Mouse (Mus musculus) neural tube, embryonic 11.5 days (tissue): ENCODE measurements around the gene Blzf1. TPM values are rescaled to one million over a fixed set of nuclear protein-coding genes. Genes with fewer than 3 reads are reported as not detected.

Experiments
- ATAC-seq: fragments of 200-750 bp; cut with Nextera tagmentation; 2 replicates; pipeline ENCODE4 v1.8.0; 2017; ENCODE audit warnings: moderate number of reproducible peaks, mild to moderate bottlenecking, moderate TSS enrichment, moderate library complexity; ENCODE audit not compliant: insufficient read depth, low FRiP score, low TSS enrichment
- DNase-seq: peaks from one replicate; pipeline ENCODE4 v3.0.0-alpha.2; 2015; ENCODE audit warnings: low spot score
- H3K27ac ChIP-seq: fragments of 300-500 bp; sonication (generic); 2 replicates; pipeline ENCODE4 v1.5.1; 2014; ENCODE audit warnings: low read depth, mild to moderate bottlenecking, low read length
- H3K27me3 ChIP-seq: fragments of 300-500 bp; sonication (generic); 2 replicates; pipeline ENCODE4 v1.6.1; 2014; ENCODE audit warnings: mild to moderate bottlenecking, low read length, mixed read lengths; ENCODE audit not compliant: control insufficient read depth, insufficient read depth
- H3K36me3 ChIP-seq: fragments of 300-500 bp; sonication (generic); 2 replicates; pipeline ENCODE4 v1.6.1; 2014; ENCODE audit warnings: mild to moderate bottlenecking, low read length, moderate library complexity, mixed read lengths; ENCODE audit not compliant: control insufficient read depth, insufficient read depth
- H3K4me1 ChIP-seq: fragments of 300-500 bp; sonication (generic); 2 replicates; pipeline ENCODE4 v1.6.1; 2014; ENCODE audit warnings: low read length, mixed read lengths; ENCODE audit not compliant: control insufficient read depth, insufficient read depth
- H3K4me2 ChIP-seq: fragments of 300-500 bp; sonication (generic); 2 replicates; pipeline ENCODE4 v1.6.1; 2014; ENCODE audit warnings: low read depth, mild to moderate bottlenecking, moderate library complexity
- H3K4me3 ChIP-seq: fragments of 300-500 bp; sonication (generic); 2 replicates; pipeline ENCODE4 v1.5.1; 2014; ENCODE audit warnings: low read depth, low read length
- H3K9ac ChIP-seq: fragments of 300-500 bp; sonication (generic); 2 replicates; pipeline ENCODE4 v1.6.1; 2014; ENCODE audit warnings: mild to moderate bottlenecking, low read length
- H3K9me3 ChIP-seq: fragments of 300-500 bp; sonication (generic); 2 replicates; pipeline ENCODE4 v1.6.1; 2016; ENCODE audit warnings: low read length; ENCODE audit not compliant: control insufficient read depth
- WGBS: fragments of 180-500 bp; shearing (Covaris S2); extraction: QIAGEN DNeasy Blood & Tissue Kit; methylation state at CpG from one replicate; pipeline ENCODE4 v1.1.7; 2014; 5-methylcytosine and 5-hydroxymethylcytosine counted together
- polyA plus RNA-seq: library from polyadenylated mRNA; unstranded; fragments of >200 nt; fragmentation: Nextera tagmentation; extraction: Ambion mirVana; gene quantifications from 2 replicates; pipeline ENCODE4 v1.2.1, GENCODE M21; 2014

Gene Blzf1
- polyA plus RNA-seq, 1 experiment from 2014 or later = 28.9 TPM

DNA sequence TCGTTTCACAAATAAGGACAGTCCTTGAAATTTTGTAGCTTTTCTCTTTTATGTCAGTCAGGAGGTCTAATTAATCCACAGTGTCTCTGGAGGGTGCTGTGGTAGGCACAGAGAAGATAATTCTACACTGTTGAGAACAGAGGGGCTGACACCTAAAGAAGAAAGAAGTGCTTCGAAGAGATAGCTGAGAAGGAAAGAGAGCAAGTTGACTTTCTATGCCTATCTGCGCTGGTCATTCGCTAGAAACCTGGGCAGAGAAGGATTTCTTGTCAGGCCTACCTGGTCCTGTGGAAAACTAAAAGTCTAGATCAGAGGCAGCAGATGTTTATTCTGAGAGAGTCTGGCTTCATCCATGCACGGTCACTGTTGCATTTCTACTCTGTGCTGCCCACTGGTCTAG, 6.8 kb upstream of the Blzf1 start:
- DNase-seq = no peak
- Histone ChIP-seq H3K27ac (no peak overlapping the region), H3K4me3 (no peak overlapping the region), H3K4me1 (no peaks in the 10 kb centered on the region), H3K4me2 (no peak overlapping the region), H3K9me3 (no peaks in the 10 kb centered on the region), H3K9ac (no peak overlapping the region), H3K36me3 (no peaks in the 10 kb centered on the region), H3K27me3 (no peaks in the 10 kb centered on the region)
- 92% methylated on average over 5 of the region's 5 CpGs for WGBS
- no peak for ATAC-seq

DNA sequence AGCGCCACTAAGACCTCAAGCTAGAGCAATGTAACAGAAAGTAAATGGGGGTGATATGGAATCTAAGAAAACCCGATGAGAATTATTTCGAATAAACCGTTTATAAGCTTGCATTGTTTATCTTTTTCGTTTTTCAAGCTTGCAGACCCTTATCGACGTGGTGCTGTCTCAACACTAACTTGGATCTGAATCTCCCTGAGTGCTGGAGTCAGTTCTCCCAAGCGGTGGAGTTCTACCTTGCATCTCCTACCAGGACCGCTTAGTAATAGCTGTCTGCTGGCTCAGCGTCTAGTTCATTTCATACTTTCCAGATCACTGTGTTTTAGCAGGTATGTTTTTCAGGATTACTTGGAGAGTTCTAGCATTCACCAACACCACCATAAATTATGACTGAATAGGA, 633 bp upstream of the Blzf1 start:
- 0 out of 2 replicates have a peak, but pooled peaks have one; percentile 7 for ATAC-seq
- no peak for DNase-seq
- peak overlapping the region; percentile 55 for H3K4me2 ChIP-seq
- no peaks in the 10 kb centered on the region for H3K9me3 ChIP-seq
- no peaks in the 10 kb centered on the region for H3K27me3 ChIP-seq
- no peaks in the 10 kb centered on the region for H3K36me3 ChIP-seq
- no peaks in the 10 kb centered on the region for H3K4me1 ChIP-seq
- 14% methylated on average over 10 of the region's 10 CpGs for WGBS
- peak overlapping the region; percentile 80 for H3K4me3 ChIP-seq
- H3K27ac ChIP-seq = no peak overlapping the region
- H3K9ac ChIP-seq = peak overlapping the region; percentile 19

DNA sequence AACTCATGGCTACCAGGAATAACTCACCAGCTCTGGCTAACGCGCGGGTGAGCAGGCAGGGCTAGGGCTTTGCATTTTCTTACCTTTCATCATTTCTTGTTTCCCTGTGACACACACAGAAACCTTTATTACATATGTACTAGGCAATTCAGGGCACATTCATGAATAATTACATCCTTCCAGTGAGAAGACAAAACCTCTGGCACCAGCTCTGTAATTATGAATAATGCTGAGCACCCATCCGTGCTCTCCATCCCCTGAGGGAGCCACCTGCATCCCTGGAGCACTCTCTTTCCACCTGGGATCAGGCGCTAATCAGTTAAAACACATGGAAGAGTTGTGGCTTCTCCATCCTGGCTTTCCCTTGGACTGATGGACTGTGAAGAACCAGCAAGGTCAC, 3.5 kb downstream of the Blzf1 start, which contains the start of gene Nme7:
Gene Nme7, plus strand, starts transcription at position 301 of the 400 bp plus-strand sequence.
- ATAC-seq (no peak), DNase-seq (no peak)
- H3K4me1 ChIP-seq = no peaks in the 10 kb centered on the region
- no peak within 1 kb of the TSS for H3K4me3 ChIP-seq
- no peaks in the 10 kb centered on the region for H3K27me3 ChIP-seq
- 89% methylated on average over 5 of the region's 5 CpGs for WGBS
- H3K9ac ChIP-seq = no peak within 1 kb of the TSS
- H3K9me3 ChIP-seq = no peaks in the 10 kb centered on the region
- H3K36me3 ChIP-seq = peaks cover 8% of the 10 kb centered on the region
- no peak within 1 kb of the TSS for H3K27ac ChIP-seq
- no peak within 1 kb of the TSS for H3K4me2 ChIP-seq

DNA sequence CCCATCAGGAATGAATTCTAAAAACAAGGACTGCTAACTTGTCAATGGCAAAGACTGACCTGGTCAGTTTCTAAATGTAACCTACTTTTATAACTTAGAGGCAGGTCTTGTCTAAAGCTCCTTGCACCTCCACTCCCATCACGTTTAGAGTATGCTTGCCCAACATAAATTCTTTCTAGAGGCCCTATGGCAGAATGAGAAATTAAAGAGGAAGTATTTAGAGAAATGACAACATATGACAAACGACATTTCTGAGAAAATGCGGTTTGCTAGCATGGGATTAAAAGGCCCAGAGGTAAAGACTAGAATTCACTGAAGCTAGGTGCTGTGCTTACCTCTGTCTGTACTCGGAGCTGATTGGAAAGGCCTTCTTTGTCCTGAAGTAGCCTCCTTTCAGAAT, 5.3 kb downstream of the Blzf1 start:
- no peaks in the 10 kb centered on the region for H3K9me3 ChIP-seq
- ATAC-seq (no peak), DNase-seq (no peak)
- WGBS = 93% methylated on average over 4 of the region's 4 CpGs
- H3K27ac ChIP-seq = no peak overlapping the region
- no peaks in the 10 kb centered on the region for H3K27me3 ChIP-seq
- H3K9ac ChIP-seq = no peak overlapping the region
- no peaks in the 10 kb centered on the region for H3K4me1 ChIP-seq
- H3K4me3 ChIP-seq = no peak overlapping the region
- no peak overlapping the region for H3K4me2 ChIP-seq
- peaks cover 8% of the 10 kb centered on the region for H3K36me3 ChIP-seq

DNA sequence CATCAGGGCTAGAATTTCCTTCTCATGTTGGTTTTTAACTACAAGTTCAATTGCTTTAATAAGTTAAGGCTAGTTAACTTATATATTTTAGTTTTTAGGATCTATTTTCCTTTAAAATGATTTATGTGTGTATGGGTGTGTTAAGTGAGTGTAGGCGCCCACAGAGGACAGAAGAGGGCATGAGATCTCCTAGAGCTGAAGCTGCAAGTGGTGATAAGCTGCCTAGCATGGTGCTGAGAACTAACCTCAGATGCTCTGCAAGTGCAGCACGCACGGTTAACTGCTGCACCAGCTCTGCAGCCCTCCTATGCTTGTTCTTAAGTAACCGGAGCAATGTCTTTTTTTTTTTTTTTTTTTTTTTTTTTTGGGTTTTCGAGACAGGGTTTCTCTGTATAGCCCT, 10.8 kb downstream of the Blzf1 start:
- Histone ChIP-seq H3K4me2 (no peak overlapping the region), H3K36me3 (peaks cover 11% of the 10 kb centered on the region), H3K27me3 (no peaks in the 10 kb centered on the region), H3K9me3 (no peaks in the 10 kb centered on the region), H3K27ac (no peak overlapping the region), H3K9ac (no peak overlapping the region), H3K4me3 (no peak overlapping the region), H3K4me1 (no peaks in the 10 kb centered on the region)
- ATAC-seq (no peak), DNase-seq (no peak)
- WGBS = 96% methylated on average over 4 of the region's 5 CpGs

DNA sequence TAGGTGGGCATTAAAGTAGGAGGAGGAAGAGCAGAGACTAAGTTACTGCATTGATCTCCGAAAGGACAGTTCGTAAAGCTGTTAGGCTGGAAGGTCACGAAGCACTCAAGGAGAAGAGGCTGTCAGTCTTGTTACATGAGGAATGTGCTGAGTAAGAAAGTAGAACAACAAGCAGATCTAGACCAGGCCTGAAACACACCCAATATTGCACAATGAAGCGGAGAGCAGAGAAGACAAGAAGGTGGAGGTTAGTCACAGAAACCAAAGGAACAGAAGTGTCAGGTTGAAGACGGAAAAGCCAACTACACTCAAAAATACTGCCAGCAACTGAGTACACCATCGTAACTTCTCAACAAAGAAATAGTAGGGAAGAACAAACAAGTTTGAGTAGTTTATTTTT, 13.2 kb downstream of the Blzf1 start:
- no peaks in the 10 kb centered on the region for H3K9me3 ChIP-seq
- H3K9ac ChIP-seq = no peak overlapping the region
- DNase-seq (no peak), ATAC-seq (no peak)
- no peak overlapping the region for H3K4me3 ChIP-seq
- no peaks in the 10 kb centered on the region for H3K4me1 ChIP-seq
- no peak overlapping the region for H3K27ac ChIP-seq
- H3K36me3 ChIP-seq = peaks cover 4% of the 10 kb centered on the region
- no peak overlapping the region for H3K4me2 ChIP-seq
- 91% methylated on average over 6 of the region's 6 CpGs for WGBS
- H3K27me3 ChIP-seq = no peaks in the 10 kb centered on the region

DNA sequence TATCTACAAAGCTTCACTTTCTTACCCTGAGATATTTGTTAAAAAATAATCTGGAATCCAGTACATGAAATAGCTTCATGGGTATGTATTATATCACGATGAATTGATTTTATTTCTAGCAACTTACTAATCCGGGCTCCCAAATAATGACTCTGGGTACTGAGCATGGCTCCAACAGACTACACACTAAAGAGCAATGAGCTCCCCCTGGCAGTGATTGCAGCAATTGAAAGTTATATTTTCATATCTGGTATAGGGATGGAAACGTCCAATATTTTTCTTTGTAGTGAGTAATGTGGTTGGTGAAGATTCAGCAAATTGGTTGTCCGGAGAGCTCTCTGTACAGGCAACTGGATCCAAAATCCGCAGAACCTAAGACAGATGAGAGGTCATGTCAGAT, 15.2 kb downstream of the Blzf1 start:
- no peak overlapping the region for H3K4me3 ChIP-seq
- no peak for DNase-seq
- no peaks in the 10 kb centered on the region for H3K27me3 ChIP-seq
- no peak for ATAC-seq
- peaks cover 2% of the 10 kb centered on the region for H3K36me3 ChIP-seq
- H3K4me2 ChIP-seq = no peak overlapping the region
- no peak overlapping the region for H3K27ac ChIP-seq
- WGBS = 93% methylated on average over 5 of the region's 5 CpGs
- H3K9ac ChIP-seq = no peak overlapping the region
- H3K4me1 ChIP-seq = no peaks in the 10 kb centered on the region
- no peaks in the 10 kb centered on the region for H3K9me3 ChIP-seq

DNA sequence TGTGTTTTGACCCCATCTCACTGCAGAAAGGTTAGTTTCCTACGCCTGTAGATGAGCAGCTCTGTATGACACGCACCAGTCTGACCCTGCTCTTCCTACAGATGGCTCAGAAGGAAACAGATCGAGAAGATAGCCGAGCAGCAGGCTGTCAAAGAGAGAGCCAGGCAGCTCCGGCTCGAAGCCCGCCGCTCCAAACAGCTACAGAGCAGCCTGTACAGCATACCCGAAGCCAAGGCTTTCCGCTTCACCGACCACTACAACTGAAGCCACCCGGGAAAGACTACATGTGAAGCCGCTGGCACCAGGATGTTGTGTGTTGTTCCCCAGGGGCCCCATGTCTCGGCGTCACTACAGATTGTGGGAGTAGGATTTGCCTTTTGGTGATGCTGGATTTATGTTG, 19.9 kb downstream of the Blzf1 start:
- Histone ChIP-seq H3K36me3 (no peaks in the 10 kb centered on the region; the same call in 1 of the 2 replicates), H3K4me2 (no peak overlapping the region), H3K9me3 (no peaks in the 10 kb centered on the region), H3K9ac (no peak overlapping the region), H3K4me1 (no peaks in the 10 kb centered on the region), H3K4me3 (no peak overlapping the region), H3K27ac (no peak overlapping the region), H3K27me3 (no peaks in the 10 kb centered on the region)
- 68% methylated on average over 15 of the region's 15 CpGs for WGBS
- DNase-seq = no peak
- ATAC-seq = no peak

DNA sequence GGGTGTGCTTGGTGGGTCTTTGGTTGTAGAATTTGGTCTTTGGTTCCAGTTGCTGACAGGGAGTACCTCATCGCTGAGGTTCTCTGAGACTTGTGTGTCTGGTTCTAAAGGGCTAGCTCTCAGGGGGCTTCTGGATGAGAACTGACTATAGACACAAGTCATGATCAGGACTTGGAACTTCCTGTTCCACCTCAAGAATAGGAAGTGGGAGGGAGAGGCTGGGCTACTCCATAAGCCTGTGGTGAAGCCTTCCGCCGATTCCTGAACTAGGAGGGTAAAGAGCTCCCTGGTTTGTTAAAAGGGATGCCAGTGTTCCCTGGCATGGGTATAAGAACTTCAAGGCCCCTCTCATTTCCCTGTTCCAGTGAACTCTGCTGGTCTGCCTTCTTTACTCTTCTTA, 23.3 kb downstream of the Blzf1 start:
- H3K36me3 ChIP-seq = no peaks in the 10 kb centered on the region
- no peak overlapping the region for H3K4me2 ChIP-seq
- no peaks in the 10 kb centered on the region for H3K4me1 ChIP-seq
- H3K9ac ChIP-seq = no peak overlapping the region
- DNase-seq = no peak
- no peak for ATAC-seq
- 91% methylated on average over 3 of the region's 3 CpGs for WGBS
- no peaks in the 10 kb centered on the region for H3K9me3 ChIP-seq
- no peaks in the 10 kb centered on the region for H3K27me3 ChIP-seq
- no peak overlapping the region for H3K27ac ChIP-seq
- H3K4me3 ChIP-seq = no peak overlapping the region
